Mouse (Mus musculus): ENCODE data around the gene Urgcp.

DNA sequence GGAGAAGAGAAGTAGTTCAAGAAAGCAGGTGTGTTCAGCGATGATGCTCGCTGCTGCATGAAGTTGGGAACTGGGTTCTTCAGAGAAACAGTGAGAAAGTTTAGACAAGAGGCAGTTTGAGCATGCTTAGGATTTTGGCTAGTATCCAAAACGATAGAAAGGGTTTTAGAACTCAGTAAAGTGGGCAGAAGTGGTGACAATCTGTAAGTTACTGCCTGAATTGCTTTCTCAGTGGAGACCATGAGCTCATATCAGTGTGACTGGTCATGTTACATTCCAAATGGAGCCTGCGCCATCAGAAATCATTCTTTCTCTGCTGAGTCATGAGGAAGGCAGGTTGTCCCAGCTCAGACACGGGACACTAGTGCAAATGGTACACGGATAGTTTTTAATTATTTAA is 3.8 kb upstream of the Urgcp start:
- TF ChIP-seq CTCF (IDR thresholded peaks at IDR 0.05; ENCODE audit: extremely low read depth, insufficient read length, insufficient replicate concordance, low read depth, low read length), result no peak
- TF ChIP-seq POLR2A (IDR thresholded peaks at IDR 0.05; ENCODE audit: low read depth, low read length), result no peak

Data from small intestine, adult 2 months (tissue).